Mouse (Mus musculus) kidney, embryonic 15.5 days (tissue): ENCODE data around the gene Ifi207. TPM values are rescaled to one million over a fixed set of nuclear protein-coding genes. Genes with fewer than 3 reads are reported as not detected.
A peak's percentile ranks its signal among the peaks of the same experiment; 100 is the strongest.
"Not testable (repeated sequence)": the region's sequence is repeated elsewhere in the genome, so short reads cannot be mapped to it uniquely, and the experiment has no call there.

Experiments used
- ATAC-seq: fragments of 200-750 bp; cut with Nextera tagmentation; replicated peaks from 2 replicates; pipeline ENCODE4 v1.8.0; 2017; ENCODE audit warnings: moderate TSS enrichment; ENCODE audit not compliant: low FRiP score
- H3K27ac ChIP-seq: fragments of 300-500 bp; sonication (generic); 2 replicates; pipeline ENCODE4 v1.5.1; 2015; ENCODE audit warnings: mild to moderate bottlenecking, inconsistent platforms
- H3K27me3 ChIP-seq: fragments of 300-500 bp; sonication (generic); 2 replicates; pipeline ENCODE4 v1.6.1; 2015; ENCODE audit warnings: inconsistent platforms
- H3K36me3 ChIP-seq: fragments of 300-500 bp; sonication (generic); 2 replicates; pipeline ENCODE4 v1.6.1; 2015; ENCODE audit warnings: inconsistent platforms
- H3K4me1 ChIP-seq: fragments of 300-500 bp; sonication (generic); 2 replicates; pipeline ENCODE4 v1.6.1; 2015; ENCODE audit warnings: inconsistent platforms
- H3K4me2 ChIP-seq: fragments of 300-500 bp; sonication (generic); 2 replicates; pipeline ENCODE4 v1.6.1; 2015; ENCODE audit warnings: moderate library complexity, mild to moderate bottlenecking, inconsistent platforms
- H3K4me3 ChIP-seq: fragments of 300-500 bp; sonication (generic); replicated peaks from 2 replicates; pipeline ENCODE4 v1.5.1; 2015; ENCODE audit warnings: mild to moderate bottlenecking, inconsistent platforms
- H3K9ac ChIP-seq: fragments of 300-500 bp; sonication (generic); 2 replicates; pipeline ENCODE4 v1.6.1; 2015; ENCODE audit warnings: mild to moderate bottlenecking, inconsistent platforms
- H3K9me3 ChIP-seq: fragments of 300-500 bp; sonication (generic); replicated peaks from 2 replicates; pipeline ENCODE4 v1.6.1; 2016; ENCODE audit warnings: inconsistent platforms
- WGBS: fragments of 180-500 bp; shearing (Covaris S2); methylation state at CpG from one replicate; pipeline ENCODE4 v1.1.7; 2015; ENCODE audit warnings: mixed read lengths; 5-methylcytosine and 5-hydroxymethylcytosine counted together
- polyA plus RNA-seq: library from polyadenylated mRNA; unstranded; fragments of >200 nt; fragmentation: Nextera tagmentation; extraction: Ambion mirVana; gene quantifications from 2 replicates; pipeline ENCODE4 v1.2.1, GENCODE M21; 2015

The Ifi207 gene
- polyA plus RNA-seq, result 0.86 and 1.0 TPM in 2 replicates

GRCm38 (mm10) chr1:173741656-173742055 is at the start of gene Ifi207:
Gene Ifi207 (minus strand): TSS chr1:173741747.
- no peak within 1 kb of the TSS for H3K9ac ChIP-seq
- no peak within 1 kb of the TSS for H3K27ac ChIP-seq
- no peaks in the 10 kb centered on the region for H3K9me3 ChIP-seq
- H3K27me3 ChIP-seq, result no peaks in the 10 kb centered on the region
- ATAC-seq, result no peak
- no peak within 1 kb of the TSS for H3K4me3 ChIP-seq
- H3K4me2 ChIP-seq, result no peak within 1 kb of the TSS
- H3K36me3 ChIP-seq, result no peaks in the 10 kb centered on the region
- WGBS, result 75% methylated on average over 4 of the region's 4 CpGs
- H3K4me1 ChIP-seq, result no peaks in the 10 kb centered on the region

- H3K4me3 ChIP-seq, H3K36me3 ChIP-seq, H3K27ac ChIP-seq, H3K9me3 ChIP-seq, H3K4me1 ChIP-seq, H3K4me2 ChIP-seq, H3K9ac ChIP-seq, ATAC-seq, H3K27me3 ChIP-seq: not testable (repeated sequence)
- WGBS, result 70% methylated on average over 3 of the region's 3 CpGs
Measured at GRCm38 (mm10) chr1:173773457-173773856, 31.9 kb upstream of the Ifi207 start.

- H3K4me3 ChIP-seq, ATAC-seq, H3K27me3 ChIP-seq, H3K4me2 ChIP-seq, H3K36me3 ChIP-seq, H3K9me3 ChIP-seq, H3K4me1 ChIP-seq, H3K9ac ChIP-seq, H3K27ac ChIP-seq: not testable (repeated sequence)
- 72% methylated on average over 5 of the region's 5 CpGs for WGBS
Measured at GRCm38 (mm10) chr1:173766848-173767617, 25.5 kb upstream of the Ifi207 start, which contains the start of gene Ifi204. Gene Ifi204 (minus strand): TSS chr1:173766943.

- H3K4me3 ChIP-seq, H3K27ac ChIP-seq, H3K4me1 ChIP-seq, ATAC-seq, H3K9me3 ChIP-seq, H3K9ac ChIP-seq, H3K4me2 ChIP-seq, H3K27me3 ChIP-seq, H3K36me3 ChIP-seq: not testable (repeated sequence)
- 84% methylated on average over 5 of the region's 5 CpGs for WGBS
Measured at GRCm38 (mm10) chr1:173760032-173760431, 18.5 kb upstream of the Ifi207 start.

- H3K4me2 ChIP-seq, result no peak overlapping the region
- no peak for ATAC-seq
- H3K4me3 ChIP-seq, result no peak overlapping the region
- WGBS, result 72% methylated on average over 1 of the region's 1 CpGs
- H3K27ac ChIP-seq, result no peak overlapping the region
- no peaks in the 10 kb centered on the region for H3K36me3 ChIP-seq
- no peaks in the 10 kb centered on the region for H3K4me1 ChIP-seq
- H3K9ac ChIP-seq, result no peak overlapping the region
- no peaks in the 10 kb centered on the region for H3K9me3 ChIP-seq
- no peaks in the 10 kb centered on the region for H3K27me3 ChIP-seq
Measured at GRCm38 (mm10) chr1:173742262-173742661, 715 bp upstream of the Ifi207 start.

GRCm38 (mm10) chr1:173740537-173740936 is 1.0 kb downstream of the Ifi207 start:
- Histone ChIP-seq H3K9me3 (no peaks in the 10 kb centered on the region), H3K27me3 (no peaks in the 10 kb centered on the region), H3K4me3 (no peak overlapping the region), H3K4me2 (no peak overlapping the region), H3K4me1 (no peaks in the 10 kb centered on the region), H3K27ac (no peak overlapping the region), H3K36me3 (no peaks in the 10 kb centered on the region), H3K9ac (no peak overlapping the region)
- no peak for ATAC-seq

GRCm38 (mm10) chr1:173736986-173737385 is 4.6 kb downstream of the Ifi207 start:
- Histone ChIP-seq H3K36me3 (no peaks in the 10 kb centered on the region), H3K9ac (no peak overlapping the region), H3K4me2 (no peak overlapping the region), H3K27me3 (no peaks in the 10 kb centered on the region), H3K27ac (no peak overlapping the region), H3K4me1 (no peaks in the 10 kb centered on the region), H3K9me3 (no peaks in the 10 kb centered on the region), H3K4me3 (no peak overlapping the region)
- ATAC-seq, result no peak
- WGBS, result 75% methylated on average over 2 of the region's 2 CpGs

- H3K27ac ChIP-seq, H3K4me1 ChIP-seq, H3K9me3 ChIP-seq, H3K36me3 ChIP-seq, H3K4me2 ChIP-seq, H3K27me3 ChIP-seq, ATAC-seq, H3K9ac ChIP-seq, H3K4me3 ChIP-seq: not testable (repeated sequence)
- WGBS, result 82% methylated on average over 4 of the region's 4 CpGs
Measured at GRCm38 (mm10) chr1:173735015-173735414, 6.5 kb downstream of the Ifi207 start.

- Histone ChIP-seq H3K9ac (no peak overlapping the region), H3K4me1 (no peaks in the 10 kb centered on the region), H3K27me3 (no peaks in the 10 kb centered on the region), H3K9me3 (no peaks in the 10 kb centered on the region), H3K36me3 (no peaks in the 10 kb centered on the region), H3K4me2 (no peak overlapping the region), H3K4me3 (no peak overlapping the region), H3K27ac (no peak overlapping the region)
- whole genome bisulfite sequencing, result 13% methylated on average over 7 of the region's 7 CpGs
- ATAC-seq, result peak; percentile 86
Measured at GRCm38 (mm10) chr1:173733219-173733618, 8.3 kb downstream of the Ifi207 start.

GRCm38 (mm10) chr1:173694270-173694669 is 47.3 kb downstream of the Ifi207 start:
- ATAC-seq, result no peak
- H3K27me3 ChIP-seq, result no peaks in the 10 kb centered on the region
- H3K4me3 ChIP-seq, result no peak overlapping the region
- H3K4me2 ChIP-seq, result no peak overlapping the region
- no peaks in the 10 kb centered on the region for H3K36me3 ChIP-seq
- H3K9ac ChIP-seq, result no peak overlapping the region
- WGBS, result 100% methylated on average over 1 of the region's 1 CpGs
- no peak overlapping the region for H3K27ac ChIP-seq
- H3K9me3 ChIP-seq, result no peaks in the 10 kb centered on the region
- no peaks in the 10 kb centered on the region for H3K4me1 ChIP-seq

GRCm38 (mm10) chr1:173678605-173679004 is 62.9 kb downstream of the Ifi207 start:
- H3K4me2 ChIP-seq, H3K4me1 ChIP-seq, ATAC-seq, H3K9me3 ChIP-seq, H3K27ac ChIP-seq, H3K9ac ChIP-seq, H3K4me3 ChIP-seq, H3K27me3 ChIP-seq, H3K36me3 ChIP-seq: not testable (repeated sequence)
- 85% methylated on average over 1 of the region's 1 CpGs for WGBS

GRCm38 (mm10) chr1:173673458-173674097 is 68.0 kb downstream of the Ifi207 start, which contains the start of gene Ifi208:
Gene Ifi208 (plus strand): TSS chr1:173673675.
- not testable (repeated sequence) for H3K4me3 ChIP-seq, H3K4me2 ChIP-seq, H3K36me3 ChIP-seq, ATAC-seq, H3K27me3 ChIP-seq, H3K9me3 ChIP-seq, H3K9ac ChIP-seq, H3K27ac ChIP-seq, H3K4me1 ChIP-seq
- WGBS, result 29% methylated on average over 3 of the region's 3 CpGs
